ENCODE assay signal across 27 mouse cellular contexts in the genomic region with DNA sequence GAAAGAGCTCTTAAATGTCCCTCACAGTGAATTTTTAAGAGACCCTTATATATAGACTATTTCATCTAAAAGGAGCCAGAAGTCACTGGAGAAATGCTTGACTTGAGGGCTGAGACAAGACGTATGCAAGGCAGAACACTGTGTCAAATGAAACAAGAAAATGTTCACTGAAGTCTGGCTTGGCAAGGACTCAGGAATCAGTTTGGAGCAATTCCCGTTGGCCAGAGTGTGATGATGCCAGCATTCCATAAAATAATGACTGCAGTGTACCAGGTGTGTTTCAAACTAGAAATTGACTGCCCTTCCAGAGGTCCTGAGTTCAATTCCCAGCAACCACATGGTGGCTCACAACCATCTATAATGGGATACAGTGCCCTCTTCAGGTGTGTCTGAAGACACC.
DNase-seq lines count a peak whose midpoint lies in the region; ATAC-seq lines count a peak whose summit lies in the region.
"Had no signal": no experiment of that assay in that cellular context is flagged by ENCODE, and none has a peak within 500 bp of the region (broad histone marks: within the 10 kb centered on the region; RNA-seq: fewer than 3 reads in every experiment).

No protein-coding gene starts in this region.

- DNase-seq in adrenal gland, postnatal 10 days = peak; percentile 25
- DNase-seq in adrenal gland, adult 18-20 months (ENCODE audit: low spot score in 2 of 2) = no peak
- peak; percentile 51 to 71 for DNase-seq in cerebellum, postnatal 10 days
- DNase-seq in lung, postnatal 10 days = peak; percentile 3
- no peak for DNase-seq in lung, postnatal 4 days
- DNase-seq in yolk sac, embryonic 10.5 days (ENCODE audit: low spot score) = no peak
- DNase-seq: gastrocnemius, postnatal 10 days; kidney, adult 2 months; kidney, postnatal 36 days; liver; lung, adult 2 months; lung, postnatal 14 days; retina, postnatal 1 day; right cerebral cortex, postnatal 14 days had no signal

- ATAC-seq in cerebellum, adult (ENCODE audit: insufficient number of reproducible peaks, low FRiP score, low TSS enrichment) = no peak
- no peak for ATAC-seq in forebrain, embryonic 16.5 days
- ATAC-seq: hindbrain, embryonic 16.5 days; midbrain, embryonic 15.5 days; Patski had no signal

- H3K27ac ChIP-seq in forebrain, embryonic 16.5 days (ENCODE audit: low read length) = no peak overlapping the region
- H3K27ac ChIP-seq: embryonic facial prominence, embryonic 12.5 days; layer of hippocampus, adult 2 months; left cerebral cortex, adult 2 months; liver, embryonic 14.5 days; midbrain, embryonic 10.5 days; midbrain, embryonic 15.5 days; neural tube, embryonic 15.5 days; stomach, embryonic 15.5 days had no signal

- H3K4me3 ChIP-seq in forebrain, embryonic 16.5 days (replicated peaks; ENCODE audit: low read length) = no peak overlapping the region
- H3K4me3 ChIP-seq: embryonic facial prominence, embryonic 12.5 days; layer of hippocampus, adult 2 months; left cerebral cortex, adult 2 months; midbrain, embryonic 10.5 days; midbrain, embryonic 15.5 days; neural tube, embryonic 15.5 days; stomach, embryonic 15.5 days had no signal

- H3K36me3 ChIP-seq in forebrain, embryonic 16.5 days (ENCODE audit: control insufficient read depth, insufficient read depth) = no peaks in the 10 kb centered on the region
- H3K36me3 ChIP-seq: embryonic facial prominence, embryonic 12.5 days; G1E; midbrain, embryonic 10.5 days; midbrain, embryonic 15.5 days; neural tube, embryonic 15.5 days; stomach, embryonic 15.5 days had no signal

- no peaks in the 10 kb centered on the region for H3K27me3 ChIP-seq in forebrain, embryonic 16.5 days (replicated peaks; ENCODE audit: control insufficient read depth, insufficient read depth, low read length)
- H3K27me3 ChIP-seq: embryonic facial prominence, embryonic 12.5 days; midbrain, embryonic 15.5 days; neural tube, embryonic 15.5 days; Patski; stomach, embryonic 15.5 days had no signal

- H3K4me2 ChIP-seq in forebrain, embryonic 16.5 days (ENCODE audit: low read length) = no peak overlapping the region
- H3K4me2 ChIP-seq: embryonic facial prominence, embryonic 12.5 days; midbrain, embryonic 15.5 days; neural tube, embryonic 15.5 days; stomach, embryonic 15.5 days had no signal

- no peaks in the 10 kb centered on the region for H3K4me1 ChIP-seq in forebrain, embryonic 16.5 days (replicated peaks; ENCODE audit: control insufficient read depth, insufficient read depth, low read length)
- H3K4me1 ChIP-seq: embryonic facial prominence, embryonic 12.5 days; midbrain, embryonic 10.5 days; midbrain, embryonic 15.5 days; neural tube, embryonic 15.5 days; stomach, embryonic 15.5 days had no signal

- no peak overlapping the region for H3K9ac ChIP-seq in forebrain, embryonic 16.5 days (replicated peaks; ENCODE audit: low read depth, low read length)
- H3K9ac ChIP-seq: embryonic facial prominence, embryonic 12.5 days; liver, embryonic 14.5 days; midbrain, embryonic 15.5 days; neural tube, embryonic 15.5 days; stomach, embryonic 15.5 days had no signal

- H3K9me3 ChIP-seq in forebrain, embryonic 16.5 days (ENCODE audit: control insufficient read depth, low read length) = no peaks in the 10 kb centered on the region
- H3K9me3 ChIP-seq: embryonic facial prominence, embryonic 12.5 days; midbrain, embryonic 10.5 days; midbrain, embryonic 15.5 days; neural tube, embryonic 15.5 days; stomach, embryonic 15.5 days had no signal

- WGBS in forebrain, embryonic 16.5 days = 51% methylated on average over 2 of the region's 2 CpGs

Comparison
In these comparisons a context has a peak if more than half of its experiments do, and no peak if none do; other contexts are left out.
1. DNase-seq: peak in adrenal gland, postnatal 10 days (single experiment), cerebellum, postnatal 10 days (2 of 2) and lung, postnatal 10 days (single experiment); none in adrenal gland, adult 18-20 months (0 of 2), lung, postnatal 4 days (0 of 2) and yolk sac, embryonic 10.5 days (single experiment).